Mouse (Mus musculus) embryonic facial prominence, embryonic 11.5 days (tissue): Measurements from ENCODE around the gene Sdk2. TPM values are rescaled to one million over a fixed set of nuclear protein-coding genes. Genes with fewer than 3 reads are reported as not detected.

Experiments used
- ATAC-seq: fragments of 200-750 bp; cut with Nextera tagmentation; replicated peaks from 2 replicates; pipeline ENCODE4 v1.8.0; 2017; ENCODE audit warnings: low read depth; ENCODE audit not compliant: insufficient number of reproducible peaks, low FRiP score, low TSS enrichment
- DNase-seq: peaks from one replicate; pipeline ENCODE4 v3.0.0-alpha.2; 2015; ENCODE audit warnings: low spot score
- H3K27ac ChIP-seq: fragments of 300-500 bp; sonication (generic); replicated peaks from 2 replicates; pipeline ENCODE4 v1.5.1; 2014; ENCODE audit warnings: mild to moderate bottlenecking, low read depth, low read length, control low read depth
- H3K27me3 ChIP-seq: fragments of 300-500 bp; sonication (generic); 2 replicates; pipeline ENCODE4 v1.6.1; 2014; ENCODE audit warnings: mild to moderate bottlenecking, low read length, moderate library complexity, mixed read lengths; ENCODE audit not compliant: control insufficient read depth, insufficient read depth
- H3K36me3 ChIP-seq: fragments of 300-500 bp; sonication (generic); replicated peaks from 2 replicates; pipeline ENCODE4 v1.6.1; 2014; ENCODE audit warnings: low read depth, mild to moderate bottlenecking, low read length, moderate library complexity, mixed read lengths; ENCODE audit not compliant: control insufficient read depth, insufficient read depth
- H3K4me1 ChIP-seq: fragments of 300-500 bp; sonication (generic); 2 replicates; pipeline ENCODE4 v1.6.1; 2014; ENCODE audit warnings: low read length, mixed read lengths; ENCODE audit not compliant: control insufficient read depth, insufficient read depth
- H3K4me2 ChIP-seq: fragments of 300-500 bp; sonication (generic); 2 replicates; pipeline ENCODE4 v1.6.1; 2014; ENCODE audit warnings: low read depth, mild to moderate bottlenecking, control low read depth, low read length, moderate library complexity
- H3K4me3 ChIP-seq: fragments of 300-500 bp; sonication (generic); 2 replicates; pipeline ENCODE4 v1.5.1; 2014; ENCODE audit warnings: low read depth, low read length, control low read depth
- H3K9ac ChIP-seq: fragments of 300-500 bp; sonication (generic); replicated peaks from 2 replicates; pipeline ENCODE4 v1.6.1; 2014; ENCODE audit warnings: mild to moderate bottlenecking, control low read depth, low read length
- H3K9me3 ChIP-seq: fragments of 300-500 bp; sonication (generic); replicated peaks from 2 replicates; pipeline ENCODE4 v1.6.1; 2016; ENCODE audit warnings: mild to moderate bottlenecking, low read length, inconsistent platforms, mixed read lengths; ENCODE audit not compliant: control insufficient read depth
- WGBS: fragments of 180-500 bp; shearing (Covaris S2); extraction: QIAGEN DNeasy Blood & Tissue Kit; methylation state at CpG from one replicate; pipeline ENCODE4 v1.1.7; 2014; 5-methylcytosine and 5-hydroxymethylcytosine counted together
- polyA plus RNA-seq: library from polyadenylated mRNA; unstranded; fragments of >200 nt; fragmentation: Nextera tagmentation; extraction: Ambion mirVana; gene quantifications from 2 replicates; pipeline ENCODE4 v1.2.1, GENCODE M21; 2014

Sdk2 gene
- polyA plus RNA-seq, 1 experiment from 2014 or later, result 0.88 TPM

- no peak overlapping the region for H3K9ac ChIP-seq
- ATAC-seq (no peak), DNase-seq (no peak)
- no peak overlapping the region for H3K4me3 ChIP-seq
- WGBS, result 93% methylated on average over 3 of the region's 3 CpGs
- H3K4me2 ChIP-seq, result no peak overlapping the region
- no peaks in the 10 kb centered on the region for H3K27me3 ChIP-seq
- H3K36me3 ChIP-seq, result no peaks in the 10 kb centered on the region
- H3K9me3 ChIP-seq, result no peaks in the 10 kb centered on the region
- H3K4me1 ChIP-seq, result no peaks in the 10 kb centered on the region
- no peak overlapping the region for H3K27ac ChIP-seq
These were observed 63.7 kb downstream of the Sdk2 start for GRCm38 (mm10) chr11:114003195-114003594.

GRCm38 (mm10) chr11:114000051-114000450 lies 66.8 kb downstream of the Sdk2 start:
- H3K9me3 ChIP-seq, result no peaks in the 10 kb centered on the region
- no peak overlapping the region for H3K9ac ChIP-seq
- H3K27me3 ChIP-seq, result no peaks in the 10 kb centered on the region
- ATAC-seq (no peak; the same call in 1 of the 2 replicates), DNase-seq (no peak)
- 59% methylated on average over 6 of the region's 6 CpGs for WGBS
- no peak overlapping the region for H3K4me3 ChIP-seq
- no peaks in the 10 kb centered on the region for H3K36me3 ChIP-seq
- no peaks in the 10 kb centered on the region for H3K4me1 ChIP-seq
- H3K27ac ChIP-seq, result no peak overlapping the region
- no peak overlapping the region for H3K4me2 ChIP-seq

DNA sequence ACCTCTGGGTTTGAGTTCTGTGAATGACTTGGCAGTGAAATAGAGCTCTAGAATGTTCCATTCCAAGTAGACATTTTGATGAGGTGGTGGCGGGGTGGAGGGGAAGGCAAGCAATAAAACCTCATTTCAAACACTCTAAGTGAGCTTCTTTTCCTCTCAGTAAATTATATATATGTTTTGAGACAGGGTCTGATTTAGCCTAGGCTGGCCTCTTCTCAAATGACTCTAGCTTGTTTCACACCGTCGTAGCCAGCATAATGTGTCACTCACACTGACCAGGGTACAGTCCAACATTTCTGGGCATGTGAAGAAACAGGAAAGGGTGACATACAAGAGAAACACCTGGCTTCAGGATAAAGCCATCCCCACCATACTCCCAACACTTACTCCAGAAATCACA lies 68.1 kb downstream of the Sdk2 start:
- ATAC-seq (no peak), DNase-seq (no peak)

GRCm38 (mm10) chr11:113993921-113994320 lies 72.9 kb downstream of the Sdk2 start:
- H3K4me2 ChIP-seq, result no peak overlapping the region
- DNase-seq, result no peak
- WGBS, result 93% methylated on average over 6 of the region's 6 CpGs

More for the DNA sequence above, 68.1 kb downstream of the Sdk2 start:
- H3K9ac ChIP-seq, result no peak overlapping the region
- WGBS, result 87% methylated on average over 3 of the region's 3 CpGs
- no peak overlapping the region for H3K4me2 ChIP-seq
- no peaks in the 10 kb centered on the region for H3K4me1 ChIP-seq
- H3K27me3 ChIP-seq, result no peaks in the 10 kb centered on the region
- no peaks in the 10 kb centered on the region for H3K9me3 ChIP-seq
- H3K36me3 ChIP-seq, result no peaks in the 10 kb centered on the region
- H3K27ac ChIP-seq, result no peak overlapping the region
- H3K4me3 ChIP-seq, result no peak overlapping the region

DNA sequence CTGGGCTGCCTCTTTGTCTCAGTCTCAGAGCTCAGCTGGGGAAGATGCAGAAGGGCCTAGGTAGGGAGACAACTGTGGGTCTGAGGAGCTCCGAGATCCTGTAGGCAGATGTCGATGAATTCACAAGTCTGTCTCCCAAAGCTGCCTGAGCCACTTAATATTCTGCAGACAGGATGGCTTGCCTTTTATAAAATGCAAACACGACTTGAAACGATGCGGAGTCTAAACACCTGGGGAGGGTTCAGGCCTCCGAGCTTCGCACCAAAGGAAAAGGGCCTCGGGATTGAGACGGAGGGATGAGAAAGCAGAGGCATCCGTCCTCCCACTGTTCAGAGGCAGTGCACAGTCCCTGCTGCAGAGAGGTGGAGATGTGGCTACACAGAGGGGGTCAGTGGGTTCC lies 74.0 kb downstream of the Sdk2 start:
- H3K27ac ChIP-seq, result no peak overlapping the region
- ATAC-seq (no peak), DNase-seq (no peak)
- 72% methylated on average over 10 of the region's 10 CpGs for WGBS
- H3K4me1 ChIP-seq, result no peaks in the 10 kb centered on the region; the same call in 1 of the 2 replicates
- no peaks in the 10 kb centered on the region for H3K9me3 ChIP-seq
- no peaks in the 10 kb centered on the region for H3K36me3 ChIP-seq
- H3K9ac ChIP-seq, result no peak overlapping the region
- H3K27me3 ChIP-seq, result no peaks in the 10 kb centered on the region
- H3K4me2 ChIP-seq, result no peak overlapping the region
- no peak overlapping the region for H3K4me3 ChIP-seq

More at GRCm38 (mm10) chr11:113993921-113994320, 72.9 kb downstream of the Sdk2 start:
- Histone ChIP-seq H3K9ac (no peak overlapping the region), H3K27ac (no peak overlapping the region), H3K4me1 (no peaks in the 10 kb centered on the region; the same call in 1 of the 2 replicates), H3K4me3 (no peak overlapping the region), H3K27me3 (no peaks in the 10 kb centered on the region), H3K9me3 (no peaks in the 10 kb centered on the region), H3K36me3 (no peaks in the 10 kb centered on the region)
- no peak for ATAC-seq

DNA sequence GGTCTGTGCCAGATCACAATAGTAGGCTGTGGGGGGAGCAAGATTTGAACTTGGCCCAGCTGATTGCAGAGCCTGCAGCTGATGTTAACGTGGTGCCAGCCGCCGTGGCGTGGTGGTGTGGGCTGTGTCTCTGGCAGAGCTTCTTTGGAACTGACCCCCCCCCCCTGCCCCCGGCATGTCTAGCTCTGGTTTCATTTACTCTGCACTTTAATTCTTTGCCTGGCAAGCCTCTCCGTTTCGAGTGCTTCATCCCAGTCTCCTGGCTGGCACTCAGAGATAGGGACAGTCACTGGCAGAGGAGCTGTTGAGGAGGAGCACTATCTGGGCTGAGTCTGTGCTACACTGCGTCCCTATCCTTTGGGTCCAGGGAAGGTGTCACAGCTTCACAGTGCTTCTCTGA lies 75.0 kb downstream of the Sdk2 start:
- WGBS, result 79% methylated on average over 8 of the region's 8 CpGs

DNA sequence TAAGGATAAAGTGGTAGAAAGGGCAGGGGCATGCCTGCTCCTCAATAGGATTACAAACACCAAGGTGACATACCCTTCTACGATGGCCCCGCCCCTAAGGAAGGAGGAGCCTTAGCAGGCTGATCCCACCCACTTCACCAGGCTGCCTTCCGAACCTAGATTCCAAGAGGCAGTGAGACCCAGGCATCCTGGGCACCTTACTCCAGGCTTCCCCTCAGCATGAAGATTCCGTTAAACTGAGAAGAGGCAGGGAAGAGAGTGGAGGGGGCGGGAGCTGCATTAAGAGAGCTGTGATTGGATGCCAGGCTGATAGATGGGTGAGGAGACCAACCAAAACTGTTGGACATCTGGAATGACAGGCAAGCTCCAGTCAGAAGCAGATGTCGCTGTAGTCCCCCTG lies 76.4 kb downstream of the Sdk2 start:
- ATAC-seq (peak; percentile 71), DNase-seq (peak; percentile 82)
- WGBS, result under 1% methylated on average over 6 of the region's 6 CpGs
- Histone ChIP-seq H3K9me3 (no peaks in the 10 kb centered on the region), H3K4me3 (peak overlapping the region; percentile 14; the same call in 1 of the 2 replicates), H3K36me3 (no peaks in the 10 kb centered on the region), H3K4me2 (no peak overlapping the region; the same call in none of the 2 replicates), H3K27me3 (no peaks in the 10 kb centered on the region), H3K27ac (0 out of 2 replicates have a peak overlapping the region, but pooled peaks have one; percentile 41), H3K9ac (no peak overlapping the region), H3K4me1 (no peaks in the 10 kb centered on the region; the same call in 1 of the 2 replicates)

More for the DNA sequence above, 75.0 kb downstream of the Sdk2 start:
- Histone ChIP-seq H3K27me3 (no peaks in the 10 kb centered on the region), H3K4me3 (no peak overlapping the region), H3K4me1 (no peaks in the 10 kb centered on the region; the same call in 1 of the 2 replicates), H3K27ac (no peak overlapping the region), H3K36me3 (no peaks in the 10 kb centered on the region), H3K9ac (no peak overlapping the region), H3K9me3 (no peaks in the 10 kb centered on the region), H3K4me2 (no peak overlapping the region)
- no peak for DNase-seq
- ATAC-seq, result no peak

DNA sequence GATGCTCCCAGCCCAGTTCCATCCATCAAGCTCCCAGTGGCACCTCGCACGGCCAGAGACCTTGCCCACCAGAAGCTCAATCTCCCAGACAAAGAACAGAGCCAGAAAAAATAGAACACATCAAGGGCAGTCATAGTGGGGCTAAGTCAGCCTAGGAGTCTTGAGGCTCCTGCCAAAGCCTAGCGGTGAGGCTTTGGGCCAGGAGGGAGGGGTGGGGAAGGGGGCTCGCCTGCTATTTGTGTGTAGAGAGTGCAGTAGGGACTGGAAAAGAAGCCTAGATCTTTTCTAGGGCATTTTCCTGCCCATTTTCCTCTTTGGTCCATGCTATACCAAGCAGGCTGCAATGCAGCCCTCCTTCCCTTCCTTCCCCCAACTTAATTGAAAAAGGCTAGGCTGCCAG lies 76.8 kb downstream of the Sdk2 start:
- ATAC-seq, result no peak
- no peak overlapping the region; the same call in 1 of the 2 replicates for H3K4me2 ChIP-seq
- 43% methylated on average over 4 of the region's 4 CpGs for WGBS
- no peaks in the 10 kb centered on the region for H3K9me3 ChIP-seq
- 0 out of 2 replicates have a peak overlapping the region, but pooled peaks have one; percentile 41 for H3K27ac ChIP-seq
- H3K27me3 ChIP-seq, result no peaks in the 10 kb centered on the region
- no peaks in the 10 kb centered on the region for H3K36me3 ChIP-seq
- H3K4me3 ChIP-seq, result 0 out of 2 replicates have a peak overlapping the region, but pooled peaks have one; percentile 14
- H3K4me1 ChIP-seq, result no peaks in the 10 kb centered on the region; the same call in 1 of the 2 replicates
- H3K9ac ChIP-seq, result no peak overlapping the region
- no peak for DNase-seq
